Mouse (Mus musculus) R1 (cell line): Measurements from ENCODE around the gene Abcb4.
A peak's percentile ranks its signal among the peaks of the same experiment; 100 is the strongest.
"Not testable (repeated sequence)": the region's sequence is repeated elsewhere in the genome, so short reads cannot be mapped to it uniquely, and the experiment has no call there.

Source experiments
- DNase-seq: peaks from one replicate; pipeline ENCODE4 v3.0.0-alpha.2; 2018; ENCODE audit warnings: low read depth, low spot score

Abcb4 gene

GRCm38 (mm10) chr5:8893300-8894103, at the start of gene Abcb4:
Gene Abcb4, plus strand, starts transcription at chr5:8893717.
- DNase-seq: peak; percentile 61

GRCm38 (mm10) chr5:8848607-8849575, 44.6 kb upstream of the Abcb4 start:
- DNase-seq: peak; percentile 75

DNA sequence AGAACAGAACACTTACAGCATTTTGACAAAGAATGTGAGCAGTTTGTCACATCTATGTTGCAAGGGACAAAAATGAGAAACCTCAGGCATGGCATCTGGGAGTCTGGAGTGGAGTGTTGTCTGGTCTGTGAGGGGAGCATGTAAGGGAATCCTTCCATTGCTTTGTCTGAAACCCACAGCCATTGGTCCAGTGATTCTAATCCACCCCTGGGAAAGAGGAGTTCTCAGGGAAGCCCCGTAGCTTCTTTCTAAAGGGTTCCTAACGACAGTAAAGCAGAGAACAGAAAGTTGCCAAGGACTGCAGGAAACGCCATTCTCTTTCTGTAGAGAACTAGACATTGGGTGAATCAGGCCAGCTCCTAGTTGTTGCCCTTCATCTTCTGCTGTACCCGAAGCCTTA, 42.7 kb upstream of the Abcb4 start:
- peak; percentile 66 for DNase-seq

- DNase-seq: no peak
These were observed 36.3 kb upstream of the Abcb4 start for GRCm38 (mm10) chr5:8857201-8857600.

- DNase-seq: no peak
These were observed 31.7 kb upstream of the Abcb4 start for GRCm38 (mm10) chr5:8861811-8862210.

GRCm38 (mm10) chr5:8863580-8864337, 29.8 kb upstream of the Abcb4 start:
- no peak for DNase-seq

DNA sequence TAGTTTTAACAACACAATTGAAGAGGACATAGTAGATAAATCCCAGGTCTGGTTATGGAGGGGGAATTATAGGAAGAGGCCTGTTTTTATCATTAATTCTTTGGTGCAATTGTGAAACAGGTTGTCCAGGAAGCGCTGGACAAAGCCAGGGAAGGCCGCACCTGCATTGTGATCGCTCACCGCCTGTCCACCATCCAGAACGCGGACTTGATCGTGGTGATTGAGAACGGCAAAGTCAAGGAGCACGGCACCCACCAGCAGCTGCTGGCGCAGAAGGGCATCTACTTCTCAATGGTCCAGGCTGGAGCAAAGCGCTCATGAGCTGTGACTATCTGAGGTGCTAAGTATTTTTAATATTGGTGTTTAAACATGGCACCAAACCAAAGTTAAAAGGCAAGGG, 27.9 kb upstream of the Abcb4 start:
- DNase-seq: not testable (repeated sequence)

DNA sequence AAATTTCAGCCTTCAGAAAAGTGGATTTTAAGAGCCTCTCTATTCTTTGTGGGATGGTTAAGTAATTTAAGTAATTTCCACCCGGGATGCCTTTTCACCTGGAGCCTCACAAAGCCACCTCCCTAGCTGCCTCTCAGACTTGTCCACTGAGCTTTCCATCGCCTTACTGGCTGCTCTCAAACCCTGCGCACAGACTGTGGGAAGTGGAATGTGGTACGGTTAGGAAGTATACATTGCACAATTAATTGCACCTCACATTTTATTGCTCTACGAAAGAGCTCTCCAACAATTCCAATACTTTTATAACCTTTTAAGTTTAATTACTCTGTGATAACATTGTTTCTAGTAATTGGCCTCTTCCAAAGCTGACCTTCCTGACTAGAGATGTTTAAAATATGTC, 27.2 kb upstream of the Abcb4 start:
- no peak for DNase-seq

- no peak for DNase-seq
These were observed 25.5 kb upstream of the Abcb4 start for GRCm38 (mm10) chr5:8868019-8868418.

GRCm38 (mm10) chr5:8872979-8873915, 20.3 kb upstream of the Abcb4 start:
- no peak for DNase-seq

DNA sequence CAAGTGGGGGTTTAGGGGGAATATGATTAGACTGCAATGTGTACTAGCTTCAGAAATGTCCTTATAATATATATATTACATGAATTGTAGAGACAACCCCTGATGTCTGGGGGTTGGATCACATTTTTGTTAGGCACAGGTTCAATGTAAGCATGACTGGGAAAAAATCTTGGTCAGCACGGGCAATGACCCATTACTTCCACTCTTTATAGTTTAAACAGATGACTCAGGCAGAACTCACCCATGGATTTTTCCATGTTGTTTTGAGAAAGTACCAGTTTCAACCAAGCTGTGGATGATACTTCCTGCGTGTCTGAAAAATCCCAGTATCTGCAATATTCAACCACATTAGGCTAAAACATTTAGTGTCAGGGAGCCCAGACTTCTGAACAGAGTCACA, 16.4 kb upstream of the Abcb4 start:
- DNase-seq: no peak

DNA sequence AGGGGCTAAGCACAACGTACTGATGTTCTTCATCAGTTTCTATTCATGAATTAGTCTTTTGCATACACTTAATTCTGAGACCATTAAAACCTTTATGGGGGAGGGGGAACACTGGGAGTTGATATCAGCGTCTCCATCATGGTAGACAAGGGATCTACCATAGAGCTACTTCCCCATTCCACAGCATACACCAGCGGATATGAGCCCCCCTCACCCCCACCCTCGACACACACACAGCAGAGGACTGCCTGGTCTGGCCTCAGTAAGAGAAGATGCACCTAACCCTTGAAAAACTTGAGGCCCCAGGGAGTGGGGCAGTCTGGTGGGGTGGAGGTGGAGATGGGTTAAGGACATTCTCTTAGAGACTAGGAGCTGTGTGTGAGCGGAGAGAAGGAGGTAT, 15.7 kb upstream of the Abcb4 start:
- no peak for DNase-seq

- no peak for DNase-seq
These were observed 7.7 kb upstream of the Abcb4 start for GRCm38 (mm10) chr5:8885837-8886236.

DNA sequence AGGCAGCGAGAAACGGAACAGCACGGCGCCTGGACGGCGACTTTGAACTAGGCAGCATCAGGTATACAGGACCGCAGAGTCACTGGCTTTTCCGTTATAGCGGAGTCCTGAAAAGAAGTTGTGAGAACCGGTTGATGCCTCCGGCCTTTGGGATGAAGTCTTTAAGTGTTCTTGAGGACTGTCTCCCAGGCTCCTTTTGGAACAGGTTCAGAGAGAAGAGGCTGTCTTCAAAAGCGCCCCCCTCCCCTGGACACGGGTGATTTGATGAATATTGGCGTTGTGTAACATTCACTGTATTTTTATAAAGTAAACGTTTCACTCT, 548 bp downstream of the Abcb4 start:
- DNase-seq: no peak

- DNase-seq: no peak
These were observed 1.3 kb downstream of the Abcb4 start for GRCm38 (mm10) chr5:8894641-8895490.

- peak; percentile 45 for DNase-seq
These were observed 2.7 kb downstream of the Abcb4 start for GRCm38 (mm10) chr5:8896198-8896597.

GRCm38 (mm10) chr5:8898246-8898645, 4.7 kb downstream of the Abcb4 start:
- no peak for DNase-seq

GRCm38 (mm10) chr5:8901001-8901400, 7.5 kb downstream of the Abcb4 start:
- no peak for DNase-seq

GRCm38 (mm10) chr5:8902141-8902817, 8.8 kb downstream of the Abcb4 start:
- no peak for DNase-seq
